Mouse (Mus musculus) liver, embryonic 13.5 days (tissue): Measurements from ENCODE around the gene Ubxn4. TPM values are rescaled to one million over a fixed set of nuclear protein-coding genes. Genes with fewer than 3 reads are reported as not detected.
"Not testable (repeated sequence)": the region's sequence is repeated elsewhere in the genome, so short reads cannot be mapped to it uniquely, and the experiment has no call there.

Experiments
- ATAC-seq: fragments of 200-750 bp; cut with Nextera tagmentation; 2 replicates; pipeline ENCODE4 v1.8.0; 2017; ENCODE audit warnings: low read depth, mild to moderate bottlenecking, moderate number of reproducible peaks, moderate library complexity
- DNase-seq: peaks from one replicate; pipeline ENCODE4 v3.0.0; 2022
- H3K27ac ChIP-seq: fragments of 300-500 bp; sonication (generic); 2 replicates; pipeline ENCODE4 v1.5.1; 2015; ENCODE audit warnings: moderate library complexity, mild to moderate bottlenecking, inconsistent platforms
- H3K27me3 ChIP-seq: fragments of 300-500 bp; sonication (generic); 2 replicates; pipeline ENCODE4 v1.6.1; 2015; ENCODE audit warnings: mild to moderate bottlenecking, inconsistent platforms
- H3K36me3 ChIP-seq: fragments of 300-500 bp; sonication (generic); 2 replicates; pipeline ENCODE4 v1.6.1; 2015; ENCODE audit warnings: mild to moderate bottlenecking, inconsistent platforms
- H3K4me1 ChIP-seq: fragments of 300-500 bp; sonication (generic); replicated peaks from 2 replicates; pipeline ENCODE4 v1.6.1; 2015; ENCODE audit warnings: inconsistent platforms
- H3K4me2 ChIP-seq: fragments of 300-500 bp; sonication (generic); 2 replicates; pipeline ENCODE4 v1.6.1; 2015; ENCODE audit warnings: inconsistent platforms, mild to moderate bottlenecking, moderate library complexity
- H3K4me3 ChIP-seq: fragments of 300-500 bp; sonication (generic); replicated peaks from 2 replicates; pipeline ENCODE4 v1.5.1; 2015; ENCODE audit warnings: mild to moderate bottlenecking, inconsistent platforms
- H3K9ac ChIP-seq: fragments of 300-500 bp; sonication (generic); 2 replicates; pipeline ENCODE4 v1.6.1; 2015; ENCODE audit warnings: mild to moderate bottlenecking, inconsistent platforms
- H3K9me3 ChIP-seq: fragments of 300-500 bp; sonication (generic); replicated peaks from 2 replicates; pipeline ENCODE4 v1.6.1; 2016; ENCODE audit warnings: inconsistent platforms
- WGBS: fragments of 180-500 bp; shearing (Covaris S2); methylation state at CpG from one replicate; pipeline ENCODE4 v1.1.7; 2015; ENCODE audit not compliant: insufficient replicate concordance; 5-methylcytosine and 5-hydroxymethylcytosine counted together
- polyA plus RNA-seq: library from polyadenylated mRNA; unstranded; fragments of >200 nt; fragmentation: Nextera tagmentation; extraction: Ambion mirVana; gene quantifications from 2 replicates; pipeline ENCODE4 v1.2.1, GENCODE M21; 2015

Gene Ubxn4
- polyA plus RNA-seq = 43.1 and 44.6 TPM in 2 replicates

DNA sequence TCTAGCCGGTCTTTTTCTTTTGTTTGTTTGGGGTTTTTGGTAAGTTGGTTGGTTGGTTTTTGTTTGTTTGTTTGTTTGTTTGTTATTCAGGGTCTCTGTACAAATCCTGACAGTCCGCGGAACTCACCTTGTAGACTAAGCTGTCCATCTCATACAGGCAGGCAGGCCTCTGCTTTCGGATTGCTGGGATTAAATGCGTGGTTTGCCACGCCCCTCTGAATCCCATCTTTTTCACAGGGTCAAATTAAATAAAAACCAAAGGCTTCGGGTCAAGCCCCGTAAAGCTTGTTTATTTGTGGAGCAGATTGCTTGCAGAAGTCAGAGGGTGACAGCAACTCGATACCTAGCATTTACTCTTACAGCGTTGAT lies at the start of gene Ubxn4:
TSS of gene Ubxn4 (plus strand) at position 338 of the 369 bp plus-strand sequence.
- no peaks in the 10 kb centered on the region for H3K9me3 ChIP-seq
- H3K9ac ChIP-seq = peak within 1 kb of the TSS; percentile 89
- H3K36me3 ChIP-seq = peaks cover 8% of the 10 kb centered on the region; the same call in 1 of the 2 replicates
- peak within 1 kb of the TSS; percentile 80 for H3K4me3 ChIP-seq
- H3K27me3 ChIP-seq = no peaks in the 10 kb centered on the region
- H3K4me2 ChIP-seq = peak within 1 kb of the TSS; percentile 96
- peaks cover 17% of the 10 kb centered on the region for H3K4me1 ChIP-seq
- ATAC-seq (peak; percentile 6; the same call in 1 of the 2 replicates), DNase-seq (no peak)
- H3K27ac ChIP-seq = peak within 1 kb of the TSS; percentile 90
- 6% methylated on average over 10 of the region's 10 CpGs for WGBS

DNA sequence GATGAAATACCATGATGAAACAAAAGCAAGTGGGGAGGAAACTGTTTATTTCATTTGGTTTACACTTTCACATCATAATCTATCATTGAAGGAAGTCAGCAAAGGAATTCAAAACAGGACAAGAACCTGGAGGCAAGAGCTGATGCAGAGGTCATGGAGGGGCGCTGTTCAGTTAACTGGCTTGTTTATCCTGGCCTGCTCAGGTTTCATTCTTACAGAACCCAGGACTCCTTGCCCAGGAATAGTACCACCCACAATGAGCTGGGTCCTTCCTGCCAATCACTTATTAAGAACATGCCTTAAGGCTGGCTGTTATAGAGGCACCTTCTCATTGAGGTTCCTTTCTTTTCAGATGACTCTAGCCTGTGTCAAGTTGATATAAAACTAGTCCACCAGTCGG lies 49.8 kb upstream of the Ubxn4 start:
- DNase-seq (no peak), ATAC-seq (no peak)
- no peaks in the 10 kb centered on the region for H3K4me1 ChIP-seq
- peaks cover 53% of the 10 kb centered on the region for H3K36me3 ChIP-seq
- no peak overlapping the region for H3K4me3 ChIP-seq
- H3K9ac ChIP-seq = no peak overlapping the region
- 66% methylated on average over 2 of the region's 2 CpGs for WGBS
- no peaks in the 10 kb centered on the region for H3K9me3 ChIP-seq
- H3K27ac ChIP-seq = no peak overlapping the region
- H3K4me2 ChIP-seq = no peak overlapping the region
- no peaks in the 10 kb centered on the region for H3K27me3 ChIP-seq

DNA sequence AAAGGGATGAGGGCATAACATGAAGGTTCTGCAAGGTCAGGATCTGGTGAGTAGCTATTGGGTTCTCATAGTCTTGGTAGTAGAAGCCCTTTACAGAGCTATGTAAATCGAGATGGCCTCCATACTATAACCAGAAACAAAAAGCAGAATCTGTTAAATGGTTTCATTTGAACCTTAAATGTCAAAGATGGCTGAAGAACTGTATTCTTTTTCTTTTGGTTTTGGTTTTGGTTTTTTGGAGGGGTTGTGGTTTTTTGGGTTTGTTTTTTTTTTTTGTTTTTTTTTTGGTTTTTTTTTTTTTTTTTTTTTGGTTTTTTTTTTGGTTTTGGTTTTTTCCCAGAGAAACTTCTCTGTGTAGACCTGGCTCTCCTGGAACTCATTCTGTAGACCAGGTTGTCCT lies 46.4 kb upstream of the Ubxn4 start:
- Histone ChIP-seq H3K4me1 (no peaks in the 10 kb centered on the region), H3K9ac (no peak overlapping the region), H3K27me3 (no peaks in the 10 kb centered on the region), H3K4me3 (no peak overlapping the region), H3K36me3 (peaks cover 45% of the 10 kb centered on the region), H3K27ac (no peak overlapping the region), H3K9me3 (no peaks in the 10 kb centered on the region), H3K4me2 (no peak overlapping the region)
- no peak for DNase-seq
- WGBS = 80% methylated on average over 1 of the region's 1 CpGs
- ATAC-seq = no peak

DNA sequence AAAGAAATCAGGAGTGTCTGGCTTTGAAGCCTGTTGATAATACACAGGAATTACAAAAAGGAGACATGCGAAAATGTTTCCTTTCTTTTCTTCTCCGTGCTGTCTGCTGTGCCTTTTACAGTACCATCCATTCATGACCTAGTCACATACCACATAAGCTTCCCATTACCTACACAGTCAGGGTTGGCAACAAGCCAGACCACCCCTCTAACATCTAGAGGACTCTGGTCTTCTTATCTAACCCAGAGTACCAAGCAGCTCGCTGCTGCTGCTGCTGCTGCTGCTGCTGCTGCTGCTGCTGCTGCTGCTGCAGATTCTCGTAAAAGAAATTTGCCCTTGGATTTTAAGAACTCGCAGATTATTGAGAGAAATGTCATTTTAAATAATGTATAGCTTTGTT lies 30.5 kb upstream of the Ubxn4 start:
- DNase-seq (no peak), ATAC-seq (no peak)
- Histone ChIP-seq H3K36me3 (peaks cover 50% of the 10 kb centered on the region), H3K4me2 (no peak overlapping the region), H3K9me3 (no peaks in the 10 kb centered on the region), H3K4me1 (no peaks in the 10 kb centered on the region), H3K4me3 (no peak overlapping the region), H3K27ac (no peak overlapping the region), H3K27me3 (no peaks in the 10 kb centered on the region), H3K9ac (no peak overlapping the region)
- WGBS = 76% methylated on average over 5 of the region's 5 CpGs

DNA sequence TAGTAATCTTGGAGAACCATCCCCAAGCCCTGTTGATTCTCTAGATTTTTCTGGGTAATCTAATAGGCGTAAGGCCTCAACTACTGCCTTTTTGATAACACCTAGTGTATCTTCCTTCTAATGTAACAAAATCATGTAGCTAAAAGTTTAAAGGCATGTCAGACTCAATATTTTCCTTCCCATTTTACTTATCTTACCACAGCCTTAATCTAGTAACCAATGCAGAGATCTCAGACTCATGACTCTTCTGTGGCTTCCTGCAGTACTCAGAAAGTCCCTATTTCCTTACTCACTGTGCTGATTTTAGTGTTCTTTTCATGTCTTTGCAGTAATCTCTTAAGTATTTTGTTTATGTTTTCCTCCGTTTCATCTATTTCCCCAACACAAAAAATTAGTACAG lies 21.9 kb upstream of the Ubxn4 start:
- Histone ChIP-seq H3K36me3 (peaks cover 55% of the 10 kb centered on the region), H3K4me3 (no peak overlapping the region), H3K27me3 (no peaks in the 10 kb centered on the region), H3K4me1 (no peaks in the 10 kb centered on the region), H3K27ac (no peak overlapping the region), H3K4me2 (no peak overlapping the region), H3K9ac (no peak overlapping the region), H3K9me3 (no peaks in the 10 kb centered on the region)
- DNase-seq (no peak), ATAC-seq (no peak)
- 78% methylated on average over 2 of the region's 2 CpGs for WGBS

DNA sequence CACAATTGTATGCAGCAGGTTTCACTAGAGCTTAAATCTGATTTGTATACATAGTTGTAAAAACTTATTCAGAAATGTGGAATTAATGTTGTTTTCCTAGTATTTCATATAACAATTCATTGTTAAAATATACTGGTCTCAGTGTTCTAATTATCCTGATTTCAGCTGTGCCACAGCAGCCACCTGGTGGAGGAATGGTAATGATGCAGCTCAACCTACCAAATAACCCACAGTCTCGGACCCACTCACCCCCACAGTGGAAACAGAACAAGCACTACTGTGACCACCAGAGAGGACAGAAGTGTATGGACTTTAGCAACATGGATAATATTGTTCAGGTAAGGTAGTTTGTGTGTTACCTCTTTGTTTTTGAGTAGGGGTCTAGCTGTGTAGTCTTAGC lies 20.5 kb upstream of the Ubxn4 start:
- Histone ChIP-seq H3K9ac (no peak overlapping the region), H3K4me1 (no peaks in the 10 kb centered on the region), H3K4me3 (no peak overlapping the region), H3K27me3 (no peaks in the 10 kb centered on the region), H3K4me2 (no peak overlapping the region), H3K27ac (no peak overlapping the region), H3K9me3 (no peaks in the 10 kb centered on the region), H3K36me3 (peaks cover 50% of the 10 kb centered on the region)
- DNase-seq (no peak), ATAC-seq (no peak)
- 77% methylated on average over 1 of the region's 1 CpGs for WGBS

DNA sequence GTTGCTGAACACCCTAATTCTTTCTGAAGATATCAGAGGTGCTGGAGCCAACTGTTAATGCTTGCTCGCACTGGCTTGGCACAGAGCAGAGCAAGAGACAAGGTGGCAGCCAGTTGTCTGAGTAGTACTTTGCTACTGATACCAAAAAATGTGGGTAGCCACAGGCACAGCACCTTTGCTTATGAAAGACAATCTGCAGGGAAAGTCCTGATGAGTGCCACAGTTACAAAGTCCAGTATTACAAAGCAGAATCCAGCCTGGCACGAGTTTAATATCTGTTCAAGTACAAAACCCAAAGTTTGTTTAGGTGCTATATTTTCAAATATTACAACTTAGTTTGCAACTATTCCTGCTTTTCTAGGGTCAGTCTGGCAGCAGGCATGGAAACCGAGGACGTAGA lies 8.6 kb upstream of the Ubxn4 start:
- H3K27me3 ChIP-seq = no peaks in the 10 kb centered on the region
- H3K27ac ChIP-seq = no peak overlapping the region
- 84% methylated on average over 4 of the region's 4 CpGs for WGBS
- H3K36me3 ChIP-seq = peaks cover 67% of the 10 kb centered on the region
- no peak overlapping the region for H3K9ac ChIP-seq
- no peak overlapping the region for H3K4me3 ChIP-seq
- no peaks in the 10 kb centered on the region for H3K9me3 ChIP-seq
- H3K4me1 ChIP-seq = no peaks in the 10 kb centered on the region
- H3K4me2 ChIP-seq = no peak overlapping the region
- DNase-seq (no peak), ATAC-seq (no peak)

DNA sequence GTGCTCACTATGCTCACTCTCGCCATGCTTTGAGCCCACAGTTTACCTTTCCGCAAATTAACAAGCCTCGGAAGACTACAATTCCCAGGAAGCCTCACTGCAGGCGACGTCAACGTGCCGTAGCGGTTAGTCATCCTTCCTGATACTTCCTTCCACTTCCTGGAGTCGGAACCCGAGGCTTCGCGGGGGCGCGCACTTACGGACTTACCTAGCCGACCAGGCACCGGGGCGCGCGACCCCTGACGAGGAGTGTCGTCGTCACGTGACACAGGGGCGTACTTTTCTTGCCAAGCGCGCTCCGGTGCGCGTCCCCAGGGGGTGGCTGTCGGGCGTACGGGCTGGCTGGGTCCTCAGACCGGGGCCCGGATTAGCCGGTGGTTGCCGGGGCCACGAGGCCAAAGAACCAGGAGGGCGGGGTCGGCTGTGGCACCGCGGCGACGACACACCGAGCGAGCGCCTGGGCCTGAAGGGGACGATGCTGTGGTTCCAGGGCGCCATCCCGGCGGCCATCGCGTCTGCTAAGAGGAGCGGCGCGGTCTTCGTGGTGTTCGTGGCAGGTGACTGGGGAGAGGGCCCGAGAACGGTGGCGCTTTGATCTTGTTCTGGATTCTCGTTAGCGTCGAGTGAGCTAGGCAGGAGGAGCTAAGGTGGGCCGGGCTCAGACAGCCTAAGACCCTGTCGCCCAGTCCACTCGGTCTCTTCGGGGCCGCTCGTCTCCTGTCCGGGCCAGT lies 397 bp downstream of the Ubxn4 start:
- no peaks in the 10 kb centered on the region for H3K9me3 ChIP-seq
- H3K27ac ChIP-seq = peak overlapping the region; percentile 90
- peak overlapping the region; percentile 89 for H3K9ac ChIP-seq
- under 1% methylated on average over 71 of the region's 71 CpGs for WGBS
- DNase-seq (peak; percentile 96), ATAC-seq (peak; percentile 93)
- H3K4me3 ChIP-seq = peak overlapping the region; percentile 80
- peaks cover 8% of the 10 kb centered on the region; the same call in 1 of the 2 replicates for H3K36me3 ChIP-seq
- H3K4me1 ChIP-seq = peaks cover 17% of the 10 kb centered on the region
- peak overlapping the region; percentile 96 for H3K4me2 ChIP-seq
- H3K27me3 ChIP-seq = no peaks in the 10 kb centered on the region

DNA sequence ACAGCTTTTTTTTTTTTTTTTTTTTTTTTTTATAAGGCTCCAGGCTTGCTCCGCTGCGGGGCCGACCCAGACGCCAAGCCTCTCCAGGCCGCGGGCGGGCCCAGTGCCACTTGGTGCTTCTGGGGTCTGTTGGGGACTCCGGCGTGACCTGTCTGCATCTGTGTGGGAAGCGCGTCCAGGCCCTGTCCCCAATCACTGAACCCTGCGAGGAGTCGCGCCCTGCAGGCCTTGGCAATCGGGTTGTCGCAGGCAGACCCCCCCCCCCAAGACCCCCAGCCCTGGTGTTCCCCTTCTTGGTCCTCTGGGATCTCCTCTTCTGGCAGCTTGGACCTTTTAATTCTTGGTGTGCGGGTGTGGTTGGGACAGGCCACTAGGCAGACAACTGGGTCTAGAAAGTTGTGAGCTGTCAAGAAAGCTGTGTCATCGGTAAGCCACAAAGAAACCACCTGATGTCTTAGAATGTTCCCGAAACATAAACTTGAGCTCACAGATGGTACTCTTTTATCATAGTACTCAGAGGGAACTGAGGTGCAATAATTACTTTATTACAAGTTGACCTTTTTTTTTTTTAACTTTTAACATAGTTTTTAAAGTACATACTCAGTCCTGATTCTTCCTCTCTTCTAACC lies 1.1 kb downstream of the Ubxn4 start:
- Histone ChIP-seq H3K27me3 (no peaks in the 10 kb centered on the region), H3K9ac (peak overlapping the region; percentile 89), H3K27ac (peak overlapping the region; percentile 90), H3K4me3 (peak overlapping the region; percentile 80), H3K9me3 (no peaks in the 10 kb centered on the region), H3K4me1 (peaks cover 17% of the 10 kb centered on the region), H3K4me2 (peak overlapping the region; percentile 96), H3K36me3 (0 out of 2 replicates have a peak, but pooled peaks cover 8% of the 10 kb centered on the region)
- 2% methylated on average over 19 of the region's 19 CpGs for WGBS
- DNase-seq = peak; percentile 51
- peak; percentile 58 for ATAC-seq

DNA sequence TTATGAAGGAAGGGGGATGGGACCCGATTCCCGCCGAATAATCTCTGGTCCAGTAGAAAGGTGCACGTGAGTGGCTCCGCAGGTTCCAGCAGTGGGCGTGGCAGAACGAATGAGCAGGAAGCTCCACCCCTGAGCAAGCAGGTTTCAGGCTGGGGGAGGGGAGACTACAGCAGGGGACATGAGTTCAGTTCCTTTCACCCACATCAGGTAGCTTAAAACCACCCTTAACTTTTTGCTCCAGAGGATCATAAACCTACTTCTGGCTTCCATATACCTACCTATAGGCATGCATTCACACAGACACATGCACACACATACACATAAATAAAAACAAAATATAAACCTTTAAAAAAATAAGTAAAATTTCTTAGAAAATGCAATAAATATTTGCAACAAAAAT lies 23.3 kb downstream of the Ubxn4 start:
- ATAC-seq, H3K9me3 ChIP-seq, H3K4me2 ChIP-seq, DNase-seq, H3K4me1 ChIP-seq, H3K4me3 ChIP-seq, H3K27ac ChIP-seq, H3K9ac ChIP-seq, H3K27me3 ChIP-seq: not testable (repeated sequence)
- H3K36me3 ChIP-seq = peaks cover 80% of the 10 kb centered on the region
- WGBS = 72% methylated on average over 7 of the region's 7 CpGs

DNA sequence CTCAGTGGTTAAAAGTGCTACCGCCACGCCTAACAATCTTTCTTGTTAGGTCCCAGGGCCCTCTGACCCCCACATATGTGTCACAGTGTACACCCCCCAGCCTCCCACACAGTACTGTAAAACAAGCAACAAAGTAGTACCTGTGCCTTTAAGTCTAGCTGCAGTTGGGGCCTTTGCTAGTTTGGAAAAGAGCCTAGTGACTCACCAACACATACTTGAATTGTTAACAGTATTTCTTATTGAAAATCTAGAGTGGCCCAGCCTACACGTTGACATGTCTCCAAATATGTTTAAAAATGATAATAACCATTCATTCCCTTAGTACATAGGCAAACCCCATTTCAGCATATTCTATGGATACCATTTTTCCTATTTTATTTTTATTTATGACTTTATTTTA lies 27.0 kb downstream of the Ubxn4 start:
- WGBS = 77% methylated on average over 3 of the region's 3 CpGs
- Histone ChIP-seq H3K4me2 (no peak overlapping the region), H3K4me1 (peaks cover 4% of the 10 kb centered on the region), H3K36me3 (peaks cover 85% of the 10 kb centered on the region), H3K27ac (no peak overlapping the region), H3K4me3 (no peak overlapping the region), H3K9me3 (no peaks in the 10 kb centered on the region), H3K9ac (no peak overlapping the region), H3K27me3 (no peaks in the 10 kb centered on the region)
- ATAC-seq (no peak), DNase-seq (no peak)

DNA sequence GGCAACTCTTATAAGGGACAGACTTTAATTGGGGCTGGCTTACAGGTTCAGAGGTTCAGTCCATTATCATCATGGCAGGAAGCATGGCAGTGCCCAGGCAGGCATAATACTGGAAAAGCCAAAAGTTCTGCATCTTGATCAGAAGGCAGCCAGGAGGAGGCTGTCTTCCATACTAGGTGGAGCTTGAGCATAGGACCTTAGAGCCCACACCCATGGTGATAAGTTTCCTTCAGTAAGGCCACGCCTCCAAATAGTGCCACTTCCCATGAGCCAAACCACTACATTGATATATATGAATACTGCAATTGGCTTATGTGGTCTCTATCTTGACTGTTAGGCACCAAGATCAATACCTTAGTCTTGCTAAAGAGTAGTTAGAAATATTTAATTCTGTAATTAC lies 32.1 kb downstream of the Ubxn4 start:
- Histone ChIP-seq H3K4me3 (no peak overlapping the region), H3K9me3 (no peaks in the 10 kb centered on the region), H3K9ac (no peak overlapping the region), H3K36me3 (peaks cover 75% of the 10 kb centered on the region), H3K27ac (no peak overlapping the region), H3K27me3 (no peaks in the 10 kb centered on the region), H3K4me1 (peaks cover 8% of the 10 kb centered on the region), H3K4me2 (no peak overlapping the region)
- ATAC-seq (peak; percentile 78), DNase-seq (no peak)
- WGBS = 37% methylated on average over 1 of the region's 1 CpGs
